ENCODE assay signal across 15 mouse cellular contexts in genomic region chr5:114135516-114135915, GRCm38 (mm10). TPM values are rescaled to one million over a fixed set of nuclear protein-coding genes. Genes with fewer than 3 reads are reported as not detected.
"Had no signal": no experiment of that assay in that cellular context is flagged by ENCODE, and none has a peak within 500 bp of the region (broad histone marks: within the 10 kb centered on the region; RNA-seq: fewer than 3 reads in every experiment).

No protein-coding gene starts in this region.

- H3K9me3 ChIP-seq: limb, embryonic 10.5 days; liver, embryonic 15.5 days; midbrain, embryonic 15.5 days; neural tube, embryonic 13.5 days had no signal

- H3K27ac ChIP-seq: kidney, postnatal 0 days; limb, embryonic 10.5 days; liver, embryonic 15.5 days; midbrain, embryonic 15.5 days; neural tube, embryonic 13.5 days had no signal

- DNase-seq: kidney, adult 9 months; kidney, postnatal 36 days; layer of hippocampus, adult 9-11 months; lung, adult 2 months; lung, postnatal 36 days; retina, postnatal 1 day; thymus, postnatal 14 days had no signal

- H3K36me3 ChIP-seq: midbrain, embryonic 15.5 days; neural tube, embryonic 13.5 days had no signal

- H3K4me3 ChIP-seq: limb, embryonic 10.5 days; liver, embryonic 15.5 days; midbrain, embryonic 15.5 days; neural tube, embryonic 13.5 days had no signal

- H3K27me3 ChIP-seq: liver, embryonic 15.5 days; midbrain, embryonic 15.5 days; neural tube, embryonic 13.5 days had no signal

RNA-seq across cellular contexts. Expression of gene Svop, which starts 44.1 kb away (rescaled TPM):
- polyA plus RNA-seq: liver, embryonic 11.5 days; liver, embryonic 15.5 days; lung, adult 2 months; lung, postnatal 0 days; spleen, adult 2 months had no signal
